Mouse (Mus musculus): ENCODE results near the gene Arhgap17.

DNA sequence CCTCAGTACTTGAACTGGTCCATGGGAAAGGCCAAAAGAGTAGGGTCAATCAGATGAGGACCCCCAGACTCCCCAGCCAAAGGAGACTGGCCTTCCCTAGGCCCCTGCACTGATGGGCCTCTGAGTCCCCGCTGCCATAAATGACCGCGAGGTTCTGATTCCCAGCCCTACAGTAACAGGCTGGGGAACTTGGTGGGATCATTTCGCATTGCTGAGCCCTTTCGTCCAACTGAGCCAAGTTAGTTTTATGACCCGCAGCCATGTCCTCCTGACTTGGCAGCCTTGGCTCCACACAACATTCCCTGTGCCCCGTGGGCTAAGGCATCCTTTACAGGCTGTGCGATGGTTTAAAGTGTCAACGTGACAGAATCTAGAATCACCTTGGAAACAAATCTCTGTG lies 985 bp upstream of the Arhgap17 start:
- TF ChIP-seq CTCF (IDR thresholded peaks at IDR 0.05) (no peak), POLR2A (IDR thresholded peaks at IDR 0.05; ENCODE audit: insufficient read depth, low read depth, low read length) (no peak), EP300 (IDR thresholded peaks at IDR 0.05; ENCODE audit: insufficient read depth, low read depth, low read length) (no peak)

Data from heart, adult 2 months (tissue).